Mouse (Mus musculus) midbrain, postnatal 0 days (tissue): ENCODE data around the gene Msx1. TPM values are rescaled to one million over a fixed set of nuclear protein-coding genes. Genes with fewer than 3 reads are reported as not detected.

Source experiments
- ATAC-seq: fragments of 200-750 bp; cut with Nextera tagmentation; 2 replicates; pipeline ENCODE4 v1.8.0; 2017; ENCODE audit warnings: moderate number of reproducible peaks, mild to moderate bottlenecking, moderate TSS enrichment, moderate library complexity; ENCODE audit not compliant: low FRiP score
- DNase-seq: peaks from one replicate; pipeline ENCODE4 v3.0.0-alpha.2; 2015; ENCODE audit warnings: low spot score
- H3K27ac ChIP-seq: fragments of 300-500 bp; sonication (generic); 2 replicates; pipeline ENCODE4 v1.5.1; 2014; ENCODE audit warnings: low read depth, mild to moderate bottlenecking, low read length, mixed read lengths
- H3K27me3 ChIP-seq: fragments of 300-500 bp; sonication (generic); 2 replicates; pipeline ENCODE4 v1.6.1; 2014; ENCODE audit warnings: low read length, control low read depth, mixed read lengths; ENCODE audit not compliant: insufficient read depth
- H3K36me3 ChIP-seq: fragments of 300-500 bp; sonication (generic); 2 replicates; pipeline ENCODE4 v1.6.1; 2014; ENCODE audit warnings: low read length, control low read depth, mixed read lengths; ENCODE audit not compliant: insufficient read depth
- H3K4me1 ChIP-seq: fragments of 300-500 bp; sonication (generic); 2 replicates; pipeline ENCODE4 v1.6.1; 2014; ENCODE audit warnings: mild to moderate bottlenecking, control low read depth, antibody characterized with exemption, low read length, mixed read lengths; ENCODE audit not compliant: insufficient read depth
- H3K4me2 ChIP-seq: fragments of 300-500 bp; sonication (generic); 2 replicates; pipeline ENCODE4 v1.6.1; 2014; ENCODE audit warnings: low read depth, mild to moderate bottlenecking, low read length, mixed read lengths; ENCODE audit not compliant: poor library complexity, severe bottlenecking
- H3K4me3 ChIP-seq: fragments of 300-500 bp; sonication (generic); 2 replicates; pipeline ENCODE4 v1.5.1; 2014; ENCODE audit warnings: low read depth, mild to moderate bottlenecking, low read length, moderate library complexity
- H3K9ac ChIP-seq: fragments of 300-500 bp; sonication (generic); replicated peaks from 2 replicates; pipeline ENCODE4 v1.6.1; 2014; ENCODE audit warnings: mild to moderate bottlenecking, low read length, moderate library complexity, mixed read lengths; ENCODE audit not compliant: poor library complexity, severe bottlenecking
- H3K9me3 ChIP-seq: fragments of 300-500 bp; sonication (generic); 2 replicates; pipeline ENCODE4 v1.6.1; 2016; ENCODE audit warnings: low read length, control low read depth
- CTCF ChIP-seq: IDR thresholded peaks from 2 replicates; pipeline ENCODE4 v1.5.1; 2016; ENCODE audit warnings: antibody characterized with exemption, mild to moderate bottlenecking
- WGBS: fragments of 180-500 bp; shearing (Covaris S2); extraction: QIAGEN DNeasy Blood & Tissue Kit; methylation state at CpG from one replicate; pipeline ENCODE4 v1.1.7; 2014; 5-methylcytosine and 5-hydroxymethylcytosine counted together
- polyA plus RNA-seq: library from polyadenylated mRNA; unstranded; fragments of >200 nt; fragmentation: Nextera tagmentation; extraction: Ambion mirVana; gene quantifications from 2 replicates; pipeline ENCODE4 v1.2.1, GENCODE M21; 2015
- total RNA-seq: library from RNA; depleted of rRNA; stranded (reverse); fragments of >200 nt; gene quantifications from 2 replicates; pipeline ENCODE4 v1.2.3, GENCODE M21; 2014

Gene Msx1
- total and polyA plus RNA-seq, 2 experiments from 2014 or later, result 8.0 to 12.2 TPM

- Histone ChIP-seq H3K36me3 (no peaks in the 10 kb centered on the region), H3K4me1 (no peaks in the 10 kb centered on the region), H3K4me2 (no peak overlapping the region), H3K27me3 (peaks cover 72% of the 10 kb centered on the region), H3K27ac (no peak overlapping the region), H3K9ac (no peak overlapping the region), H3K9me3 (no peaks in the 10 kb centered on the region), H3K4me3 (no peak overlapping the region)
- no peak for DNase-seq
- no peak for ATAC-seq
- 2% methylated on average over 14 of the region's 14 CpGs for WGBS
- no peak for TF ChIP-seq CTCF
Observed at GRCm38 (mm10) chr5:37828001-37828400, 3.6 kb upstream of the Msx1 start.

GRCm38 (mm10) chr5:37827626-37827950, 3.2 kb upstream of the Msx1 start:
- Histone ChIP-seq H3K4me2 (no peak overlapping the region), H3K9me3 (no peaks in the 10 kb centered on the region), H3K36me3 (no peaks in the 10 kb centered on the region), H3K4me3 (no peak overlapping the region), H3K27ac (no peak overlapping the region), H3K4me1 (no peaks in the 10 kb centered on the region), H3K9ac (no peak overlapping the region), H3K27me3 (peaks cover 68% of the 10 kb centered on the region)
- no peak for DNase-seq
- WGBS, result 2% methylated on average over 9 of the region's 9 CpGs
- TF ChIP-seq CTCF, result no peak
- no peak for ATAC-seq

GRCm38 (mm10) chr5:37826706-37827625, 2.6 kb upstream of the Msx1 start:
- no peak overlapping the region for H3K4me3 ChIP-seq
- no peaks in the 10 kb centered on the region for H3K4me1 ChIP-seq
- DNase-seq, result no peak
- peaks cover 67% of the 10 kb centered on the region for H3K27me3 ChIP-seq
- H3K36me3 ChIP-seq, result no peaks in the 10 kb centered on the region
- 1% methylated on average over 57 of the region's 59 CpGs for WGBS
- H3K27ac ChIP-seq, result no peak overlapping the region
- no peak overlapping the region for H3K4me2 ChIP-seq
- ATAC-seq, result no peak
- no peak overlapping the region for H3K9ac ChIP-seq
- H3K9me3 ChIP-seq, result no peaks in the 10 kb centered on the region
- TF ChIP-seq CTCF, result no peak

GRCm38 (mm10) chr5:37825611-37826445, 1.4 kb upstream of the Msx1 start:
- Histone ChIP-seq H3K4me1 (no peaks in the 10 kb centered on the region), H3K4me3 (no peak overlapping the region), H3K4me2 (no peak overlapping the region), H3K9me3 (no peaks in the 10 kb centered on the region), H3K9ac (no peak overlapping the region), H3K27me3 (peaks cover 67% of the 10 kb centered on the region), H3K27ac (no peak overlapping the region), H3K36me3 (no peaks in the 10 kb centered on the region)
- no peak for ATAC-seq
- 2% methylated on average over 37 of the region's 37 CpGs for WGBS
- DNase-seq, result no peak
- TF ChIP-seq CTCF, result no peak

- 7% methylated on average over 7 of the region's 7 CpGs for WGBS
- DNase-seq (no peak), ATAC-seq (no peak)
- TF ChIP-seq CTCF, result no peak
- Histone ChIP-seq H3K36me3 (no peaks in the 10 kb centered on the region), H3K4me3 (no peak overlapping the region), H3K9ac (no peak overlapping the region), H3K9me3 (no peaks in the 10 kb centered on the region), H3K27me3 (peaks cover 66% of the 10 kb centered on the region), H3K4me1 (no peaks in the 10 kb centered on the region), H3K27ac (no peak overlapping the region), H3K4me2 (no peak overlapping the region)
Observed at GRCm38 (mm10) chr5:37825111-37825600, 773 bp upstream of the Msx1 start.
